Mouse (Mus musculus) activated CD4-positive, CD25-positive, alpha-beta regulatory T cell, adult 9 weeks (primary cell): ENCODE results near the gene Snx32. TPM values are rescaled to one million over a fixed set of nuclear protein-coding genes. Genes with fewer than 3 reads are reported as not detected.

ENCODE experiments used
- polyA plus RNA-seq: library from polyadenylated mRNA; unstranded; fragments of 100-300 nt; shearing (Covaris generic); gene quantifications from one replicate; pipeline ENCODE4 v1.2.1, GENCODE M21; 2017

Gene Snx32
- 20.1 TPM for polyA plus RNA-seq

GRCm38 (mm10) chr19:5510031-5511026 is at the start of gene Snx32:
Gene Snx32, minus strand, starts transcription at chr19:5510538.

GRCm38 (mm10) chr19:5503687-5504086 is 6.7 kb downstream of the Snx32 start, which contains the start of gene 1700020D05Rik:
Gene 1700020D05Rik, minus strand, starts transcription at chr19:5503787.

DNA sequence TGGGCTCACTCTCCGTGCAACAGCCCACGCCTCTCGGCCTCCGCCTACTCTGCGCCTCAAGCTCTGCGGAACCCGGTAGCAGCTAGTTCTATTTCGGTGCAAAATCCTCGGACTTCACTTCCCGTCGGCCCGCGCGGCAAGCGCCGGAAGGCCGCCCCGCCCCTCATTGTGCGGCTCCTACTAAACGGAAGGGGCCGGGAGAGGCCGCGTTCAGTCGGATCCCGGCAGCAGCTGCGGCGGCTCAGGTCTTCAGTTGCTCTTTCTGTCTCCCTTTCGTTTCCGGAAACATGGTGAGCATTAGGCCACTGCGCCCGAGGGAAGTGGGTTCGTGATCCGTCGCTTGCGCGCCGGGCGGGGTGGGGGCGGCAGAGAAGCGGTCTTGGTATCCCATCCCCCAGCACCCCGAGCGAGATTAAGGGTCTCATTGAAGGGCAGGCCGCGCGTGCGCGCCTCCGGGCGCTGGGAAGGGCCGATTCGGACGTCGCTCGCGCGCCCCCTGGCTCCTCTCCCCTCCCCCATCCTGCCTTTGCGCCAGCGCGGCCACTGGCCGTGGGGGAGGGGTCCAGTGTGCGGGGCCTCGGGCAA is 19.9 kb downstream of the Snx32 start, which contains the start of gene Cfl1:
TSS of gene Cfl1 (plus strand) at position 143 of the 585 bp plus-strand sequence.

DNA sequence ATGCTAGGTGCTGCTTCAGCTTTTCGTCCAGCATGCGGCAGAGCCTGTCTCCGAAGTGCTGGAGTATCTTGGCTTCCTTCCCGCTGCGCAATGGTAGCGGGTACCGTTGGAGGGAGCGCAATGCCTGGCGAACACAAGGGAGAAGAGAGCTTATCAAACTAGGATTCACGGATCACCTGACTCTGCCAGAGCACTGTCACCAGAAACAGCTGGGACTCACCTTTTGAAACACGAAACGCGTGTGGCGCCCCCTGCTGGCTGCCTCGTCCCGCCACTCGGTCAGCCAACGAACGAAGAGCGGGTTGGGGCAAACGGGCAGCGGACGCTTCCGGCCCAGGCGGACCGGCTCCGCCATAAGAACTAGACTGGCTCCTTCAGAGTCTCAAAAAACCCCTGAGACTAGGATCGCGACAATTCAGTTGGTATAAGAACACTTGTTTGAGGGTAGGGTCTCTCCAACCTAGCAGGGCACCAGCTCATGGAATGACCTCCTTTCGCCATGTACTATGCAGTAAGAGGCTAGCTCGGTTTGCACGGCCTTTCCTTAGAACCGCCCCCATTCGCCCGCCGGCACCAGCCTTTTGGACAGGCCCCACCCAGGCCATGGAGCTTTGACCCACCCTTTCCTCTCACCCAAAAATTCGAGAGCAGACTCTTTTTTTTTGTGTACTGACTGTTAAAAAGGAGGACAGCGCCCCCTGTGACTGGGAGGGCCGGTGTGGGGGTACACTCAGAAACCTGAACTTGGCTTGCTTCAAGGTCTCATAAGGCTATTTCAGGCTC is 22.4 kb downstream of the Snx32 start, which contains the start of gene Mus81:
TSS of gene Mus81 (minus strand) at position 635 of the 783 bp plus-strand sequence.

DNA sequence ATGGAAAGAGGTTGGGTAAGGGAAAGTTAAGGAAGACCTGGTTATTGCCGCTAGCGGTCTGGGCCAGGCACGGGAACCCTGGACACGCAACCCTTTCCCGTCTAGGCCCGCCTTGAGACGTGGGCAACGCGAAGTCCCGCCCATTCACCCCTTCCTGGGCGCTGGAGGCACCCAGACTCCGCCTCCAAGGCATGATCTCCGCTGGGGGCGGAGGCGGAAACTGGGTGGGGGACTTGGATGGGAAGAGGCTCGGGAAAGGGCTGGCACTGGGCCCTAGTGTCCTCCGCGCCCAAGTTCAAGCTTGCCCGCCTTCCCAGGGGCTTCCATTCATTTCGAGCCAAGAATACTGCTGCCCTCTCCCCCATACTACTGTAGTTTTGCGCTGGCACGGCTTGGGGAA is 36.6 kb downstream of the Snx32 start, which contains the start of gene Efemp2:
TSS of gene Efemp2 (plus strand) at position 235 of the 400 bp plus-strand sequence.

DNA sequence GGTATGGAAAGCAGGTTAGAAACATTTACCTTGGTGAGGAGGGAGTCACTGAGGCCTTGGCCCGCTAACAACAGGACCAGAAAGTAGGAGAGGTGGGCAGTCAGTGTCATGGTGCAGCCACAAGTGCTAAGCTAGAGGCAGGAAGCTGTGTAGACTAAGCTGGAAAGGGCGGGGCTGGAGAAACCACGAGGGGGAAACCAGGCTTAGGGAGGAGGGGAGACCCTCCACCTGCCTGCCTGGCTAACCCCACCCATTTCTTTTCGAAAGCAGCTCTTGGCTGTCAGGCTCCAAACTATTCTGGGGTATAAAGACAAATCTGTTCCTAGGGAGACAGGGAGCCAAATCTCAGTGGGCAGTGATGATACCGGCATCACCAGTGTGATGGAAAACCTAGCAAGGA is 42.0 kb downstream of the Snx32 start, which contains the start of gene Ctsw:
TSS of gene Ctsw (minus strand) at position 134 of the 400 bp plus-strand sequence.

DNA sequence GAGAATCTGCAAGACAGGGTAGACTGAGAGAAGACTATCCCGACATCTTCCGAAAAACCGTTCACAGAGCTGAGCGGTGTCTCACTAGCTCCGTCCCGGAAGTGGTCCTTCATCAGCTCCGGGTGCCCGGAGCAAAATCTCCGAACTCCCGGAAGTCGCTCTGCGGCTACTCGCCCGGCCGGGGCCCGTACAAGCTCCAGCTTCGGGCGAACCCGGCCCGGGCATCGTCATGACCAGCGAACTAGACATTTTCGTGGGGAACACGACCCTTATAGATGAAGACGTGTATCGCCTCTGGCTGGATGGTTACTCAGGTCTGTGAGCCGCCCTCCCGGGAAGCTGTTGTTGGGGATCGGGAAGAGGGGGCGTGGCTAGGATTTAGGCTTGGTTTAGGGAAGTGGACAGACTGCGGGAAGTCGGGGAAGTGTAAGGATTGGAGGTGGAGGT is 49.9 kb downstream of the Snx32 start, which contains the start of gene Fibp:
TSS of gene Fibp (plus strand) at position 151 of the 447 bp plus-strand sequence.

GRCm38 (mm10) chr19:5457746-5458442 is 52.4 kb downstream of the Snx32 start, which contains the start of gene Ccdc85b:
Gene Ccdc85b, minus strand, starts transcription at chr19:5457894.

GRCm38 (mm10) chr19:5447515-5448353 is 62.6 kb downstream of the Snx32 start, which contains the start of gene Fosl1:
Gene Fosl1, plus strand, starts transcription at chr19:5447547.

Other genes starting within 250 kb of the Snx32 start
- gene Pacs1, start 237.4 kb downstream of the Snx32 start, polyA plus RNA-seq, result 16.5 TPM
- gene Sf3b2, start 215.1 kb downstream of the Snx32 start, polyA plus RNA-seq, result 415 TPM
- not detected for gene Gal3st3, start 212.2 kb downstream of the Snx32 start, polyA plus RNA-seq
- gene Catsper1, start 174.8 kb downstream of the Snx32 start, polyA plus RNA-seq, result not detected
- gene Cst6, start 161.0 kb downstream of the Snx32 start, polyA plus RNA-seq, result 2.0 TPM
- gene Eif1ad, start 143.8 kb downstream of the Snx32 start, polyA plus RNA-seq, result 58.1 TPM
- gene Banf1, start 143.4 kb downstream of the Snx32 start, polyA plus RNA-seq, result 305 TPM
- 35.0 TPM for gene Sart1, start 121.8 kb downstream of the Snx32 start, polyA plus RNA-seq
- 0.60 TPM for gene Tsga10ip, start 108.0 kb downstream of the Snx32 start, polyA plus RNA-seq
- 75.7 TPM for gene Drap1, start 85.6 kb downstream of the Snx32 start, polyA plus RNA-seq
- 19.2 TPM for gene AI837181, start 85.4 kb downstream of the Snx32 start, polyA plus RNA-seq
- not detected for gene Fosl1, start 63.0 kb downstream of the Snx32 start, polyA plus RNA-seq
- 5.3 TPM for gene Ccdc85b, start 52.6 kb downstream of the Snx32 start, polyA plus RNA-seq
- 148 TPM for gene Fibp, start 49.9 kb downstream of the Snx32 start, polyA plus RNA-seq
- gene Ctsw, start 42.0 kb downstream of the Snx32 start, polyA plus RNA-seq, result 81.4 TPM
- 2.5 TPM for gene Efemp2, start 36.6 kb downstream of the Snx32 start, polyA plus RNA-seq
- gene Mus81, start 22.1 kb downstream of the Snx32 start, polyA plus RNA-seq, result 81.3 TPM
- 4,076 TPM for gene Cfl1, start 20.1 kb downstream of the Snx32 start, polyA plus RNA-seq
- gene 1700020D05Rik, start 6.8 kb downstream of the Snx32 start, polyA plus RNA-seq, result 0.45 TPM
- gene Ovol1, start 50.1 kb upstream of the Snx32 start, polyA plus RNA-seq, result not detected
- gene Ap5b1, start 57.5 kb upstream of the Snx32 start, polyA plus RNA-seq, result 21.4 TPM
- gene Rnaseh2c, start 91.3 kb upstream of the Snx32 start, polyA plus RNA-seq, result 145 TPM
- gene Kat5, start 99.7 kb upstream of the Snx32 start, polyA plus RNA-seq, result 51.5 TPM
- 151 TPM for gene Rela, start 126.9 kb upstream of the Snx32 start, polyA plus RNA-seq
- gene Sipa1, start 153.2 kb upstream of the Snx32 start, polyA plus RNA-seq, result 75.3 TPM
- 26.1 TPM for gene Map3k11, start 178.2 kb upstream of the Snx32 start, polyA plus RNA-seq
- 64.4 TPM for gene Pcnx3, start 178.4 kb upstream of the Snx32 start, polyA plus RNA-seq
- gene Kcnk7, start 193.8 kb upstream of the Snx32 start, polyA plus RNA-seq, result 3.6 TPM
- gene Ehbp1l1, start 215.8 kb upstream of the Snx32 start, polyA plus RNA-seq, result 74.6 TPM
- gene Fam89b, start 219.1 kb upstream of the Snx32 start, polyA plus RNA-seq, result 52.3 TPM
- gene Ltbp3, start 230.4 kb upstream of the Snx32 start, polyA plus RNA-seq, result not detected